Mouse (Mus musculus) brown adipose tissue, adult 24 weeks (tissue): ENCODE results near the gene Spg21. TPM values are rescaled to one million over a fixed set of nuclear protein-coding genes. Genes with fewer than 3 reads are reported as not detected.

Source experiments
- H3K27ac ChIP-seq: fragments of 200-500 bp; replicated peaks from 2 replicates; pipeline ENCODE4 v1.5.1; 2012; ENCODE audit warnings: low read depth, mild to moderate bottlenecking, low read length
- H3K4me1 ChIP-seq: fragments of 200-500 bp; 2 replicates; pipeline ENCODE4 v1.6.1; 2012; ENCODE audit warnings: low read length, mixed read lengths; ENCODE audit not compliant: control insufficient read depth, insufficient read depth, insufficient read length
- H3K4me3 ChIP-seq: fragments of 200-500 bp; 2 replicates; pipeline ENCODE4 v1.5.1; 2012; ENCODE audit warnings: low read depth, mild to moderate bottlenecking, low read length, moderate library complexity; ENCODE audit not compliant: insufficient read depth
- polyA plus RNA-seq: library from polyadenylated mRNA; stranded (reverse); fragments of >200 nt; gene quantifications from 2 replicates; pipeline ENCODE4 v1.2.4, GENCODE M21; 2012; ENCODE audit not compliant: missing spikeins, insufficient read depth, insufficient read length

Spg21 gene
- polyA plus RNA-seq, 1 experiment, result 57.1 TPM

- Histone ChIP-seq H3K4me1 (peaks cover 17% of the 10 kb centered on the region), H3K27ac (peak overlapping the region; percentile 77), H3K4me3 (no peak overlapping the region)
These were observed 75.7 kb downstream of the Spg21 start for GRCm38 (mm10) chr9:65536491-65536890.

Other genes with a start within 250 kb of the Spg21 start
- gene Cilp, start 195.8 kb upstream of the Spg21 start, polyA plus RNA-seq, result 1.2 and 3.1 TPM in 2 replicates
- 97.1 and 113 TPM in 2 replicates for gene Clpx, start 166.7 kb upstream of the Spg21 start, polyA plus RNA-seq
- gene Pdcd7, start 114.8 kb upstream of the Spg21 start, polyA plus RNA-seq, result 7.3 and 11.6 TPM in 2 replicates
- gene Ubap1l, start 99.9 kb upstream of the Spg21 start, polyA plus RNA-seq, result 0.75 TPM in 1 of 2 replicates, not detected in the other
- gene Kbtbd13, start 69.3 kb upstream of the Spg21 start, polyA plus RNA-seq, result 1.0 and 2.7 TPM in 2 replicates
- 138 and 139 TPM in 2 replicates for gene Rasl12, start 62.4 kb upstream of the Spg21 start, polyA plus RNA-seq
- not detected in 2 replicates for gene Slc51b, start 38.0 kb upstream of the Spg21 start, polyA plus RNA-seq
- 10.1 and 15.0 TPM in 2 replicates for gene Mtfmt, start 25.2 kb upstream of the Spg21 start, polyA plus RNA-seq
- gene Ankdd1a, start 59.2 kb downstream of the Spg21 start, polyA plus RNA-seq, result not detected in 2 replicates
- 6.2 and 7.5 TPM in 2 replicates for gene Plekho2, start 119.1 kb downstream of the Spg21 start, polyA plus RNA-seq
- gene Pif1, start 126.2 kb downstream of the Spg21 start, polyA plus RNA-seq, result not detected in 2 replicates
- 72.4 and 81.8 TPM in 2 replicates for gene Rbpms2, start 168.7 kb downstream of the Spg21 start, polyA plus RNA-seq
- gene Oaz2, start 207.1 kb downstream of the Spg21 start, polyA plus RNA-seq, result 52.7 and 66.3 TPM in 2 replicates